Mouse (Mus musculus): ENCODE results near the gene Llph. TPM values are rescaled to one million over a fixed set of nuclear protein-coding genes. Genes with fewer than 3 reads are reported as not detected.

Gene Llph
- 10 to 100 TPM; 12.5 to 15.1 TPM for total RNA-seq (2023)

GRCm38 (mm10) chr10:120226871-120227661 is at the start of gene Llph:
Gene Llph (plus strand): TSS chr10:120227070.

GRCm38 (mm10) chr10:120201131-120201921 is 25.5 kb upstream of the Llph start, which contains the start of gene Tmbim4:
Gene Tmbim4 (plus strand): TSS chr10:120201590.

GRCm38 (mm10) chr10:120201961-120202402 is 24.9 kb upstream of the Llph start, which contains the start of gene Irak3:
Gene Irak3 (minus strand): TSS chr10:120202130.

Other genes starting within 250 kb of the Llph start
- gene Helb, start 114.1 kb upstream of the Llph start, total RNA-seq (2023): 10 to 100 TPM; 23.5 to 24.7 TPM
- 10 to 100 TPM; 90.3 to 91.7 TPM for gene Tmbim4, start 25.5 kb upstream of the Llph start, total RNA-seq (2023)
- 10 to 100 TPM; 62.6 to 69.8 TPM for gene Irak3, start 24.9 kb upstream of the Llph start, total RNA-seq (2023)
- under 1 TPM; 0.28 to 0.35 TPM for gene Hmga2, start 249.4 kb downstream of the Llph start, total RNA-seq (2023)

All from neutrophil, adult 83 days (primary cell).